Mouse (Mus musculus): ENCODE results near the gene Cep72. TPM values are rescaled to one million over a fixed set of nuclear protein-coding genes. Genes with fewer than 3 reads are reported as not detected.

The Cep72 gene
- polyA plus RNA-seq, 1 experiment from 2014 or later: 7.2 TPM

- H3K27ac ChIP-seq (ENCODE audit: low read depth, low read length): no peak overlapping the region
- H3K27me3 ChIP-seq (replicated peaks; ENCODE audit: control insufficient read depth, insufficient read depth, low read length): no peaks in the 10 kb centered on the region
- ATAC-seq: no peak
- no peak overlapping the region for H3K4me2 ChIP-seq (ENCODE audit: low read length)
- H3K4me1 ChIP-seq (ENCODE audit: control insufficient read depth, insufficient read depth, low read depth, low read length): no peaks in the 10 kb centered on the region
- H3K9me3 ChIP-seq (ENCODE audit: control insufficient read depth, low read length): no peaks in the 10 kb centered on the region
- no peak overlapping the region for H3K9ac ChIP-seq (ENCODE audit: low read depth, low read length)
- H3K4me3 ChIP-seq (ENCODE audit: low read length): no peak overlapping the region
- WGBS: 85% methylated on average over 6 of the region's 6 CpGs
- H3K36me3 ChIP-seq (ENCODE audit: control insufficient read depth, insufficient read depth, low read length): no peaks in the 10 kb centered on the region
Observed at GRCm38 (mm10) chr13:74000961-74001360, 61.1 kb downstream of the Cep72 start.

- H3K36me3 ChIP-seq (ENCODE audit: control insufficient read depth, insufficient read depth, low read length): no peaks in the 10 kb centered on the region
- H3K4me2 ChIP-seq (ENCODE audit: low read length): no peak overlapping the region
- H3K27ac ChIP-seq (ENCODE audit: low read depth, low read length): no peak overlapping the region
- H3K4me1 ChIP-seq (ENCODE audit: control insufficient read depth, insufficient read depth, low read depth, low read length): no peaks in the 10 kb centered on the region
- H3K4me3 ChIP-seq (ENCODE audit: low read length): no peak overlapping the region
- H3K9ac ChIP-seq (ENCODE audit: low read depth, low read length): no peak overlapping the region
- H3K27me3 ChIP-seq (replicated peaks; ENCODE audit: control insufficient read depth, insufficient read depth, low read length): no peaks in the 10 kb centered on the region
- ATAC-seq: no peak
- H3K9me3 ChIP-seq (ENCODE audit: control insufficient read depth, low read length): no peaks in the 10 kb centered on the region
Observed at GRCm38 (mm10) chr13:74000519-74000918, 61.6 kb downstream of the Cep72 start.

GRCm38 (mm10) chr13:73996456-73996855 lies 65.6 kb downstream of the Cep72 start:
- Histone ChIP-seq H3K9ac (ENCODE audit: low read depth, low read length) (no peak overlapping the region), H3K9me3 (ENCODE audit: control insufficient read depth, low read length) (no peaks in the 10 kb centered on the region), H3K27ac (ENCODE audit: low read depth, low read length) (no peak overlapping the region), H3K27me3 (replicated peaks; ENCODE audit: control insufficient read depth, insufficient read depth, low read length) (no peaks in the 10 kb centered on the region), H3K4me3 (ENCODE audit: low read length) (no peak overlapping the region), H3K4me2 (ENCODE audit: low read length) (no peak overlapping the region), H3K36me3 (ENCODE audit: control insufficient read depth, insufficient read depth, low read length) (no peaks in the 10 kb centered on the region), H3K4me1 (ENCODE audit: control insufficient read depth, insufficient read depth, low read depth, low read length) (no peaks in the 10 kb centered on the region)
- no peak for ATAC-seq
- WGBS: 84% methylated on average over 4 of the region's 4 CpGs

GRCm38 (mm10) chr13:73991267-73991666 lies 70.8 kb downstream of the Cep72 start:
- H3K36me3 ChIP-seq (ENCODE audit: control insufficient read depth, insufficient read depth, low read length): no peaks in the 10 kb centered on the region
- H3K4me3 ChIP-seq (ENCODE audit: low read length): no peak overlapping the region
- no peak overlapping the region for H3K4me2 ChIP-seq (ENCODE audit: low read length)
- ATAC-seq: no peak
- H3K27ac ChIP-seq (ENCODE audit: low read depth, low read length): no peak overlapping the region
- no peaks in the 10 kb centered on the region for H3K27me3 ChIP-seq (replicated peaks; ENCODE audit: control insufficient read depth, insufficient read depth, low read length)
- WGBS: 79% methylated on average over 5 of the region's 5 CpGs
- H3K4me1 ChIP-seq (ENCODE audit: control insufficient read depth, insufficient read depth, low read depth, low read length): no peaks in the 10 kb centered on the region
- H3K9ac ChIP-seq (ENCODE audit: low read depth, low read length): no peak overlapping the region
- H3K9me3 ChIP-seq (ENCODE audit: control insufficient read depth, low read length): no peaks in the 10 kb centered on the region

GRCm38 (mm10) chr13:73990761-73991160 lies 71.3 kb downstream of the Cep72 start:
- Histone ChIP-seq H3K4me3 (ENCODE audit: low read length) (no peak overlapping the region), H3K4me2 (ENCODE audit: low read length) (no peak overlapping the region), H3K27me3 (replicated peaks; ENCODE audit: control insufficient read depth, insufficient read depth, low read length) (no peaks in the 10 kb centered on the region), H3K9me3 (ENCODE audit: control insufficient read depth, low read length) (no peaks in the 10 kb centered on the region), H3K4me1 (ENCODE audit: control insufficient read depth, insufficient read depth, low read depth, low read length) (no peaks in the 10 kb centered on the region), H3K36me3 (ENCODE audit: control insufficient read depth, insufficient read depth, low read length) (no peaks in the 10 kb centered on the region), H3K9ac (ENCODE audit: low read depth, low read length) (no peak overlapping the region), H3K27ac (ENCODE audit: low read depth, low read length) (no peak overlapping the region)
- WGBS: 80% methylated on average over 2 of the region's 2 CpGs
- no peak for ATAC-seq

- no peaks in the 10 kb centered on the region for H3K27me3 ChIP-seq (replicated peaks; ENCODE audit: control insufficient read depth, insufficient read depth, low read length)
- no peak overlapping the region for H3K4me2 ChIP-seq (ENCODE audit: low read length)
- H3K9me3 ChIP-seq (ENCODE audit: control insufficient read depth, low read length): no peaks in the 10 kb centered on the region
- H3K9ac ChIP-seq (ENCODE audit: low read depth, low read length): no peak overlapping the region
- ATAC-seq: no peak
- H3K4me1 ChIP-seq (ENCODE audit: control insufficient read depth, insufficient read depth, low read depth, low read length): no peaks in the 10 kb centered on the region
- no peaks in the 10 kb centered on the region for H3K36me3 ChIP-seq (ENCODE audit: control insufficient read depth, insufficient read depth, low read length)
- H3K4me3 ChIP-seq (ENCODE audit: low read length): no peak overlapping the region
- no peak overlapping the region for H3K27ac ChIP-seq (ENCODE audit: low read depth, low read length)
- WGBS: 75% methylated on average over 5 of the region's 5 CpGs
Observed at GRCm38 (mm10) chr13:73990325-73990724, 71.8 kb downstream of the Cep72 start.

Other genes starting within 250 kb of the Cep72 start
- 16.9 and 18.2 TPM in 2 replicates for gene Nkd2, start 214.7 kb downstream of the Cep72 start, polyA plus RNA-seq (2015; fragmentation: Nextera tagmentation; extraction: Ambion mirVana)
- gene Trip13, start 124.5 kb downstream of the Cep72 start, polyA plus RNA-seq (2015; fragmentation: Nextera tagmentation; extraction: Ambion mirVana): 11.5 and 12.2 TPM in 2 replicates
- 78.4 and 86.8 TPM in 2 replicates for gene Brd9, start 124.5 kb downstream of the Cep72 start, polyA plus RNA-seq (2015; fragmentation: Nextera tagmentation; extraction: Ambion mirVana)
- not detected in 2 replicates for gene Zdhhc11, start 98.4 kb downstream of the Cep72 start, polyA plus RNA-seq (2015; fragmentation: Nextera tagmentation; extraction: Ambion mirVana)
- gene Tppp, start 52.9 kb downstream of the Cep72 start, polyA plus RNA-seq (2015; fragmentation: Nextera tagmentation; extraction: Ambion mirVana): 13.9 and 14.6 TPM in 2 replicates
- 0.20 and 0.64 TPM in 2 replicates for gene Slc9a3, start 59.2 kb upstream of the Cep72 start, polyA plus RNA-seq (2015; fragmentation: Nextera tagmentation; extraction: Ambion mirVana)
- gene Exoc3, start 146.4 kb upstream of the Cep72 start, polyA plus RNA-seq (2015; fragmentation: Nextera tagmentation; extraction: Ambion mirVana): 117 and 118 TPM in 2 replicates
- gene Ahrr, start 230.0 kb upstream of the Cep72 start, polyA plus RNA-seq (2015; fragmentation: Nextera tagmentation; extraction: Ambion mirVana): 0.41 and 0.71 TPM in 2 replicates

Data from hindbrain, embryonic 16.5 days (tissue).